Mouse (Mus musculus): ENCODE results near the gene Tmem45a2. TPM values are rescaled to one million over a fixed set of nuclear protein-coding genes. Genes with fewer than 3 reads are reported as not detected.

Gene Tmem45a2
- total RNA-seq, 2 experiments from 2014 or later, result 2.9 TPM; not detected in 1

Other genes with a start within 250 kb of the Tmem45a2 start
- gene Tmem45a, start 185.2 kb downstream of the Tmem45a2 start, total RNA-seq (2015; ENCODE audit: low replicate concordance), result not detected in 2 replicates
- gene Tmem45a, start 185.2 kb downstream of the Tmem45a2 start, total RNA-seq (2017; ENCODE audit: low replicate concordance), result 0.34 TPM in 1 of 2 replicates, not detected in the other
- not detected in 2 replicates for gene Lnp1, start 143.3 kb downstream of the Tmem45a2 start, total RNA-seq (2015; ENCODE audit: low replicate concordance)
- gene Lnp1, start 143.3 kb downstream of the Tmem45a2 start, total RNA-seq (2017; ENCODE audit: low replicate concordance), result not detected in 2 replicates
- gene Tomm70a, start 50.3 kb upstream of the Tmem45a2 start, total RNA-seq (2015; ENCODE audit: low replicate concordance), result 19.4 and 26.3 TPM in 2 replicates
- 13.0 and 15.6 TPM in 2 replicates for gene Tomm70a, start 50.3 kb upstream of the Tmem45a2 start, total RNA-seq (2017; ENCODE audit: low replicate concordance)
- gene Nit2, start 96.0 kb upstream of the Tmem45a2 start, total RNA-seq (2015; ENCODE audit: low replicate concordance), result 0.77 and 9.0 TPM in 2 replicates
- 3.2 and 11.7 TPM in 2 replicates for gene Nit2, start 96.0 kb upstream of the Tmem45a2 start, total RNA-seq (2017; ENCODE audit: low replicate concordance)
- 6.5 and 13.8 TPM in 2 replicates for gene Tbc1d23, start 160.1 kb upstream of the Tmem45a2 start, total RNA-seq (2015; ENCODE audit: low replicate concordance)
- gene Tbc1d23, start 160.1 kb upstream of the Tmem45a2 start, total RNA-seq (2017; ENCODE audit: low replicate concordance), result 13.4 and 14.4 TPM in 2 replicates
- gene Tmem30c, start 221.5 kb upstream of the Tmem45a2 start, total RNA-seq (2015; ENCODE audit: low replicate concordance), result not detected in 2 replicates
- not detected in 2 replicates for gene Tmem30c, start 221.5 kb upstream of the Tmem45a2 start, total RNA-seq (2017; ENCODE audit: low replicate concordance)

Measured in erythroblast, adult 5-6 weeks (primary cell).